Mouse (Mus musculus): Measurements from ENCODE around the gene Usp20. TPM values are rescaled to one million over a fixed set of nuclear protein-coding genes. Genes with fewer than 3 reads are reported as not detected.

Usp20 gene
- total RNA-seq, 4 experiments from 2014 or later = 9.3 to 16.2 (median 12.0) TPM

- peak; percentile 18 to 44 for DNase-seq (ENCODE audit: low spot score in 2 of 2)
Measured at GRCm38 (mm10) chr2:30985111-30986020, 3.3 kb downstream of the Usp20 start.

- no peak for DNase-seq (ENCODE audit: low spot score in 2 of 2)
Measured at GRCm38 (mm10) chr2:30990221-30990620, 8.1 kb downstream of the Usp20 start.

- no peak for DNase-seq (ENCODE audit: low spot score in 2 of 2)
Measured at GRCm38 (mm10) chr2:30994853-30995252, 12.8 kb downstream of the Usp20 start.

- no peak for DNase-seq (ENCODE audit: low spot score in 2 of 2)
Measured at GRCm38 (mm10) chr2:30995432-30995996, 13.4 kb downstream of the Usp20 start.

GRCm38 (mm10) chr2:30998443-30999260 lies 16.6 kb downstream of the Usp20 start:
- DNase-seq (ENCODE audit: low spot score in 2 of 2) = no peak

GRCm38 (mm10) chr2:31002857-31003256 lies 20.8 kb downstream of the Usp20 start:
- DNase-seq (ENCODE audit: low spot score in 2 of 2) = no peak

GRCm38 (mm10) chr2:31005453-31005852 lies 23.4 kb downstream of the Usp20 start:
- DNase-seq (ENCODE audit: low spot score in 2 of 2) = no peak

GRCm38 (mm10) chr2:31006434-31006833 lies 24.4 kb downstream of the Usp20 start:
- no peak for DNase-seq (ENCODE audit: low spot score in 2 of 2)

- DNase-seq (ENCODE audit: low spot score in 2 of 2) = no peak
Measured at GRCm38 (mm10) chr2:31007208-31007607, 25.1 kb downstream of the Usp20 start.

- no peak for DNase-seq (ENCODE audit: low spot score in 2 of 2)
Measured at GRCm38 (mm10) chr2:31013371-31014120, 31.5 kb downstream of the Usp20 start.

- DNase-seq (ENCODE audit: low spot score in 2 of 2) = no peak
Measured at GRCm38 (mm10) chr2:31017625-31018317, 35.7 kb downstream of the Usp20 start.

GRCm38 (mm10) chr2:31018519-31018918 lies 36.4 kb downstream of the Usp20 start:
- no peak for DNase-seq (ENCODE audit: low spot score in 2 of 2)

- no peak for DNase-seq (ENCODE audit: low spot score in 2 of 2)
Measured at GRCm38 (mm10) chr2:31019011-31019410, 36.9 kb downstream of the Usp20 start.

- DNase-seq (ENCODE audit: low spot score in 2 of 2) = no peak
Measured at GRCm38 (mm10) chr2:31020202-31020601, 38.1 kb downstream of the Usp20 start.

- no peak for DNase-seq (ENCODE audit: low spot score in 2 of 2)
Measured at GRCm38 (mm10) chr2:31023940-31024339, 41.9 kb downstream of the Usp20 start.

- peak in 1 of 2 experiments; percentile 30 for DNase-seq (ENCODE audit: low spot score in 2 of 2)
Measured at GRCm38 (mm10) chr2:31024618-31025370, 42.7 kb downstream of the Usp20 start.

GRCm38 (mm10) chr2:31025458-31025857 lies 43.4 kb downstream of the Usp20 start:
- DNase-seq (ENCODE audit: low spot score in 2 of 2) = no peak

- DNase-seq (ENCODE audit: low spot score in 2 of 2) = no peak
Measured at GRCm38 (mm10) chr2:31026642-31027041, 44.6 kb downstream of the Usp20 start.

GRCm38 (mm10) chr2:31031972-31032371 lies 49.9 kb downstream of the Usp20 start:
- no peak for DNase-seq (ENCODE audit: low spot score in 2 of 2)

- no peak for DNase-seq (ENCODE audit: low spot score in 2 of 2)
Measured at GRCm38 (mm10) chr2:31036811-31037210, 54.7 kb downstream of the Usp20 start.

Measured in gastrocnemius, adult 8-10 months (tissue).